Mouse (Mus musculus) liver, adult 2 months (tissue): ENCODE results near the gene Dock6. TPM values are rescaled to one million over a fixed set of nuclear protein-coding genes. Genes with fewer than 3 reads are reported as not detected.
"Not testable (repeated sequence)": the region's sequence is repeated elsewhere in the genome, so short reads cannot be mapped to it uniquely, and the experiment has no call there.

Source experiments
- DNase-seq: peaks from one replicate; pipeline ENCODE4 v3.0.0-alpha.2; 2011; ENCODE audit warnings: low read depth, low spot score; ENCODE audit errors: extremely low read depth
- H3K27ac ChIP-seq: fragments of 200-500 bp; replicated peaks from 2 replicates; pipeline ENCODE4 v1.5.1; 2012; ENCODE audit warnings: low read depth, mild to moderate bottlenecking, control low read depth, inconsistent platforms, low read length; ENCODE audit not compliant: insufficient read depth
- H3K27me3 ChIP-seq: fragments of 200-500 bp; 2 replicates; pipeline ENCODE4 v1.6.1; 2012; ENCODE audit warnings: mild to moderate bottlenecking, moderate library complexity, low read length, inconsistent platforms; ENCODE audit not compliant: control insufficient read depth, insufficient read depth
- H3K36me3 ChIP-seq: fragments of 200-500 bp; 2 replicates; pipeline ENCODE4 v1.6.1; 2012; ENCODE audit warnings: low read length, inconsistent platforms; ENCODE audit not compliant: control insufficient read depth, insufficient read depth
- H3K4me1 ChIP-seq: fragments of 200-500 bp; 2 replicates; pipeline ENCODE4 v1.6.1; 2011; ENCODE audit warnings: low read length; ENCODE audit not compliant: control insufficient read depth, insufficient read depth
- H3K4me3 ChIP-seq: fragments of 200-500 bp; 2 replicates; pipeline ENCODE4 v1.5.1; 2011; ENCODE audit warnings: low read depth, mild to moderate bottlenecking, control low read depth, low read length, moderate library complexity; ENCODE audit not compliant: insufficient read depth
- H3K79me2 ChIP-seq: fragments of 200-500 bp; 2 replicates; pipeline ENCODE4 v1.6.1; 2012; ENCODE audit warnings: inconsistent platforms, mild to moderate bottlenecking, low read length, moderate library complexity; ENCODE audit not compliant: control insufficient read depth, insufficient read depth
- H3K9ac ChIP-seq: fragments of 200-500 bp; 2 replicates; pipeline ENCODE4 v1.6.1; 2012; ENCODE audit warnings: low read depth, mild to moderate bottlenecking, control low read depth, inconsistent platforms, low read length
- CTCF ChIP-seq: fragments of 200-500 bp; IDR thresholded peaks from 2 replicates; pipeline ENCODE4 v1.5.1; 2011; ENCODE audit warnings: low read depth, low read length, control low read depth
- POLR2A ChIP-seq: fragments of 200-500 bp; IDR thresholded peaks from 2 replicates; pipeline ENCODE4 v1.6.1; 2011; ENCODE audit warnings: low read length, control low read depth; ENCODE audit not compliant: insufficient read depth; ENCODE audit errors: extremely low read depth
- WGBS: fragments of 180-500 bp; shearing (Covaris S2); methylation state at CpG from one replicate; pipeline ENCODE4 v1.1.7; 2018; 5-methylcytosine and 5-hydroxymethylcytosine counted together
- polyA plus RNA-seq: library from polyadenylated mRNA; depleted of rRNA; stranded (reverse); fragments of >200 nt; gene quantifications from 2 replicates; pipeline ENCODE4 v1.2.3, GENCODE M21; 2012
- total RNA-seq: library from RNA; depleted of rRNA; stranded (reverse); fragments of >200 nt; gene quantifications from 2 replicates; pipeline ENCODE4 v1.2.3, GENCODE M21; 2014

The Dock6 gene
- total and polyA plus RNA-seq, 2 experiments: 8.5 to 33.9 TPM

- TF ChIP-seq POLR2A: no peak
- no peak for TF ChIP-seq CTCF
- 88% methylated on average over 7 of the region's 7 CpGs for WGBS
- no peak overlapping the region for H3K27ac ChIP-seq
- peaks cover 11% of the 10 kb centered on the region; the same call in 1 of the 2 replicates for H3K36me3 ChIP-seq
- peaks cover 14% of the 10 kb centered on the region; the same call in 1 of the 2 replicates for H3K79me2 ChIP-seq
- no peak overlapping the region for H3K9ac ChIP-seq
- no peak for DNase-seq
- no peaks in the 10 kb centered on the region for H3K27me3 ChIP-seq
- H3K4me3 ChIP-seq: no peak overlapping the region
- no peaks in the 10 kb centered on the region for H3K4me1 ChIP-seq
Observed at GRCm38 (mm10) chr9:21784517-21785307, 67.7 kb downstream of the Dock6 start.

- Histone ChIP-seq H3K4me3 (no peak overlapping the region), H3K27me3 (no peaks in the 10 kb centered on the region), H3K27ac (no peak overlapping the region), H3K4me1 (no peaks in the 10 kb centered on the region), H3K9ac (no peak overlapping the region), H3K79me2 (peaks cover 14% of the 10 kb centered on the region; the same call in 1 of the 2 replicates), H3K36me3 (peaks cover 28% of the 10 kb centered on the region)
- TF ChIP-seq CTCF (no peak), POLR2A (no peak)
- 81% methylated on average over 15 of the region's 15 CpGs for WGBS
- DNase-seq: no peak
Observed at GRCm38 (mm10) chr9:21781657-21782468, 70.6 kb downstream of the Dock6 start.

- Histone ChIP-seq H3K79me2 (no peaks in the 10 kb centered on the region; the same call in 1 of the 2 replicates), H3K9ac (no peak overlapping the region), H3K36me3 (peaks cover 42% of the 10 kb centered on the region), H3K4me1 (no peaks in the 10 kb centered on the region), H3K27ac (no peak overlapping the region), H3K4me3 (no peak overlapping the region), H3K27me3 (no peaks in the 10 kb centered on the region)
- no peak for DNase-seq
- no peak for TF ChIP-seq POLR2A
- TF ChIP-seq CTCF: no peak
- 91% methylated on average over 3 of the region's 3 CpGs for WGBS
Observed at GRCm38 (mm10) chr9:21777726-21778125, 74.7 kb downstream of the Dock6 start.

GRCm38 (mm10) chr9:21774353-21774752 lies 78.1 kb downstream of the Dock6 start:
- Histone ChIP-seq H3K27me3 (no peaks in the 10 kb centered on the region), H3K4me3 (no peak overlapping the region), H3K79me2 (no peaks in the 10 kb centered on the region), H3K36me3 (peaks cover 43% of the 10 kb centered on the region), H3K27ac (no peak overlapping the region), H3K9ac (no peak overlapping the region), H3K4me1 (no peaks in the 10 kb centered on the region)
- 94% methylated on average over 16 of the region's 16 CpGs for WGBS
- no peak for DNase-seq
- TF ChIP-seq CTCF (no peak), POLR2A (no peak)

GRCm38 (mm10) chr9:21773396-21773795 lies 79.0 kb downstream of the Dock6 start:
- DNase-seq, H3K27ac ChIP-seq, H3K4me1 ChIP-seq, H3K79me2 ChIP-seq, H3K4me3 ChIP-seq, H3K9ac ChIP-seq, H3K27me3 ChIP-seq: not testable (repeated sequence)
- H3K36me3 ChIP-seq: peaks cover 43% of the 10 kb centered on the region
- 83% methylated on average over 5 of the region's 5 CpGs for WGBS
